Mouse (Mus musculus) ES-Bruce4 (cell line): ENCODE data around the gene Etv3.

ENCODE experiments used
- CTCF ChIP-seq: IDR thresholded peaks from one replicate; pipeline ENCODE4 v1.8.1; 2011; ENCODE audit warnings: low read depth, low read length
- POLR2A ChIP-seq: IDR thresholded peaks from one replicate; pipeline ENCODE4 v1.8.1; 2011; ENCODE audit warnings: low read length; ENCODE audit not compliant: insufficient read depth

- TF ChIP-seq CTCF (no peak), POLR2A (no peak)
These were observed 37.8 kb upstream of the Etv3 start for GRCm38 (mm10) chr3:87487392-87487791.
